Mouse (Mus musculus) CH12.LX (cell line): Measurements from ENCODE around the gene Pagr1a.

Source experiments
- CTCF ChIP-seq, 2 experiments: IDR thresholded peaks in 1 of 2; conservative IDR thresholded peaks in 1 of 2; 2 replicates each; pipeline ENCODE4 v1.5.1; 2011 to 2012; ENCODE audit warnings: low read depth in 2 of 2, low read length in 2 of 2, improper control_type of control experiment in 1 of 2, inconsistent platforms in 1 of 2, mild to moderate bottlenecking in 1 of 2, moderate library complexity in 1 of 2
- EP300 ChIP-seq: IDR thresholded peaks from 2 replicates; pipeline ENCODE4 v1.6.1; 2011; ENCODE audit warnings: low read length, improper control_type of control experiment
- MEF2A ChIP-seq: IDR thresholded peaks from 2 replicates; pipeline ENCODE4 v1.6.1; 2014; ENCODE audit warnings: low read depth, mild to moderate bottlenecking, inconsistent platforms, low read length, improper control_type of control experiment, borderline replicate concordance
- MXI1 ChIP-seq: IDR thresholded peaks from 2 replicates; pipeline ENCODE4 v1.6.1; 2011; ENCODE audit warnings: mild to moderate bottlenecking, low read depth, low read length, improper control_type of control experiment
- MYC ChIP-seq: IDR thresholded peaks from 2 replicates; pipeline ENCODE4 v1.6.1; 2011; ENCODE audit warnings: low read depth, mild to moderate bottlenecking, improper control_type of control experiment, low read length
- POLR2A ChIP-seq: IDR thresholded peaks from 2 replicates; pipeline ENCODE4 v1.6.1; 2011; ENCODE audit warnings: low read depth, mild to moderate bottlenecking, improper control_type of control experiment, low read length
- RCOR1 ChIP-seq: conservative IDR thresholded peaks from 2 replicates; pipeline ENCODE4 v1.6.1; 2012; ENCODE audit warnings: low read depth, mild to moderate bottlenecking, inconsistent platforms, low read length, improper control_type of control experiment
- USF2 ChIP-seq: conservative IDR thresholded peaks from 2 replicates; pipeline ENCODE4 v1.6.1; 2011; ENCODE audit warnings: low read depth, low read length, improper control_type of control experiment

DNA sequence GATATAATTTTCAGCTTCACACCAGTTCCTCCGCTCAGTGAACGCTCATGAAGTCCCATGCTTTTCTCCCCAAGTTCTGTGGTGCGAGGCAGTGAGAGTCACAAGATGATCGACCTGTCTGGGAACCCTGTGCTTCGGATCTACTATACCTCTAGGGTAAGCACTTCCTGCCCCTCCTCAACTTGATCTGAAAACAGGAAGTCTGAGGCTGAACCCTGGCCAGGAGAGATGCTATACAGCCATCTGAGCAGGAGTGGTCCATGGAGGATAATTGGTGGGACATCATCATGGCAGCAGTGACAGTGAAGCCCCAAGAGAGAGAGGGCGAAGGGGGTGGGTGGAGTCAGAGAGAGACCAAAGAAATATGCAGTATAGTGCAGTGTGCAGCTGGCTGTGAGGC lies 38.3 kb downstream of the Pagr1a start:
- TF ChIP-seq EP300 (no peak), CTCF (conservative IDR thresholded peaks at IDR 0.05 in 1 of 2, IDR thresholded peaks at IDR 0.05 in 1 of 2; ENCODE audit: low read depth in 2 of 2, low read length in 2 of 2) (no peak), MYC (no peak), MXI1 (no peak), MEF2A (no peak), POLR2A (no peak), USF2 (no peak), RCOR1 (no peak)
